ENCODE assay signal across 13 mouse cellular contexts in the genomic region with DNA sequence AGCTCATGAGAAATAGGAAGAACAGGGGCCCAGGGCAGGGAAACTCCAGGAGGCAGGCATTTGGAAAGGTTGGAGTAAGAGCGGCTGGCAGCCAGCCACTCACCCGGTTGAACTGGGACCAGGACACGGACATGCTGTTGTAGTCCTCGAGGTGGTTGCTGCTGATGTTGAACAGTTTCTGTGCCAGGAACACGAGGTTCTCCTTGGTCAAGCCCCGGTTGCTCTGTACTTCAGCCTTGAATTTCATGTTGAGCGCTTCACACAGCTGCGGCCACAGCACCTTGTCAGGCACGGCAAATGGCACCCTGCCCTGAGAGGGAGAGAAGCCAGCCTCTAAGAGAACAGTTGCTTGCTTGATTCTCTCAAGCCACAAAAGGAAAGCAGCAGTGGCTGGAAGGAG. TPM values are rescaled to one million over a fixed set of nuclear protein-coding genes. Genes with fewer than 3 reads are reported as not detected.
DNase-seq lines count a peak whose midpoint lies in the region; ATAC-seq lines count a peak whose summit lies in the region.
"Not testable (repeated sequence)": the region's sequence is repeated elsewhere in the genome, so short reads cannot be mapped to it uniquely, and the experiment has no call there.
"Had no signal": no experiment of that assay in that cellular context is flagged by ENCODE, and none has a peak within 500 bp of the region (broad histone marks: within the 10 kb centered on the region; RNA-seq: fewer than 3 reads in every experiment).

No protein-coding gene starts in this region.

- peak overlapping the region; percentile 81 for H3K27ac ChIP-seq in embryonic facial prominence, embryonic 13.5 days
- peak overlapping the region; percentile 80 for H3K27ac ChIP-seq in limb, embryonic 15.5 days

- peak; percentile 24 for DNase-seq in Muller cell, postnatal 12 days (ENCODE audit: inconsistent ontology term)
- peak; percentile 60 for DNase-seq in cerebellum, adult 11 months
- peak; percentile 86 for DNase-seq in gastrocnemius, postnatal 14 days
- DNase-seq in heart, postnatal 14 days = peak; percentile 71 to 73
- DNase-seq in kidney, postnatal 36 days = peak; percentile 90 to 92
- peak; percentile 80 for DNase-seq in right cerebral cortex, postnatal 10 days (ENCODE audit: low spot score in 2 of 2)

- not testable (repeated sequence) for H3K9ac ChIP-seq in embryonic facial prominence, embryonic 13.5 days; limb, embryonic 15.5 days

- not testable (repeated sequence) for H3K4me2 ChIP-seq in embryonic facial prominence, embryonic 13.5 days; limb, embryonic 15.5 days

- intact Hi-C loops in gastrocnemius, postnatal 14 days (cut with DNase I; ENCODE audit: low total_unique reads) = not testable (repeated sequence)
- intact Hi-C loops in heart, postnatal 14 days (cut with DNase I) = loop anchor here (5.0 kb wide), 1 partner anchor 67 kb away; a partner anchor contains a TSS

- H3K9me3 ChIP-seq in embryonic facial prominence, embryonic 13.5 days; limb, embryonic 15.5 days: not testable (repeated sequence)

- ATAC-seq in embryonic facial prominence, embryonic 13.5 days (ENCODE audit: insufficient number of reproducible peaks, insufficient read depth, low FRiP score, low TSS enrichment, low read depth); limb, embryonic 15.5 days (ENCODE audit: insufficient number of reproducible peaks, low FRiP score, low TSS enrichment, low read depth): not testable (repeated sequence)

- WGBS in embryonic facial prominence, embryonic 13.5 days = 87% methylated on average over 9 of the region's 9 CpGs
- WGBS in limb, embryonic 15.5 days = 65% methylated on average over 9 of the region's 9 CpGs

- H3K36me3 ChIP-seq in embryonic facial prominence, embryonic 13.5 days = peaks cover 23% of the 10 kb centered on the region; the same call in 1 of the 2 replicates
- H3K36me3 ChIP-seq in limb, embryonic 15.5 days = peaks cover 47% of the 10 kb centered on the region

- not testable (repeated sequence) for H3K4me3 ChIP-seq in embryonic facial prominence, embryonic 13.5 days; limb, embryonic 15.5 days

- peaks cover 22% of the 10 kb centered on the region for H3K4me1 ChIP-seq in embryonic facial prominence, embryonic 13.5 days
- peaks cover 20% of the 10 kb centered on the region for H3K4me1 ChIP-seq in limb, embryonic 15.5 days

- not testable (repeated sequence) for H3K27me3 ChIP-seq in embryonic facial prominence, embryonic 13.5 days; limb, embryonic 15.5 days

RNA-seq across cellular contexts. Expression of a gene that starts 19.9 kb away (rescaled TPM):
- polyA plus RNA-seq in embryonic facial prominence, embryonic 13.5 days (2015; fragmentation: Nextera tagmentation; extraction: Ambion mirVana) = 6.3 and 7.0 TPM in 2 replicates
- total RNA-seq in gastrocnemius, postnatal 14 days (2021) = 1 to 10 TPM; 5.6 to 7.1 TPM
- total RNA-seq in heart, postnatal 14 days (2021) = 10 to 100 TPM; 12.7 to 13.3 TPM
- polyA plus RNA-seq in limb, embryonic 15.5 days (2015; fragmentation: Nextera tagmentation; extraction: Ambion mirVana) = 7.5 and 8.2 TPM in 2 replicates

RNA-seq across cellular contexts. Expression of a gene that starts 27.9 kb away (rescaled TPM):
- polyA plus RNA-seq in embryonic facial prominence, embryonic 13.5 days (2015; fragmentation: Nextera tagmentation; extraction: Ambion mirVana) = not detected in 2 replicates
- not detected for total RNA-seq in gastrocnemius, postnatal 14 days (2021)
- not detected for total RNA-seq in heart, postnatal 14 days (2021)
- polyA plus RNA-seq in limb, embryonic 15.5 days (2015; fragmentation: Nextera tagmentation; extraction: Ambion mirVana) = not detected in 2 replicates
- polyA plus RNA-seq: embryonic facial prominence, embryonic 11.5 days; heart, embryonic 13.5 days; inflammation-experienced regulatory T-cells, adult 6 months; limb, embryonic 13.5 days; lung, embryonic 15.5 days had no signal

RNA-seq across cellular contexts. Expression of a gene that starts 30.9 kb away (rescaled TPM):
- polyA plus RNA-seq in embryonic facial prominence, embryonic 13.5 days (2015; fragmentation: Nextera tagmentation; extraction: Ambion mirVana) = 0.08 and 0.14 TPM in 2 replicates
- not detected for total RNA-seq in gastrocnemius, postnatal 14 days (2021)
- total RNA-seq in heart, postnatal 14 days (2021) = not detected
- not detected in 2 replicates for polyA plus RNA-seq in limb, embryonic 15.5 days (2015; fragmentation: Nextera tagmentation; extraction: Ambion mirVana)
- polyA plus RNA-seq: heart, embryonic 13.5 days; limb, embryonic 13.5 days; lung, embryonic 15.5 days had no signal

RNA-seq across cellular contexts. Expression of a gene that starts 52.6 kb away (rescaled TPM):
- polyA plus RNA-seq in embryonic facial prominence, embryonic 13.5 days (2015; fragmentation: Nextera tagmentation; extraction: Ambion mirVana) = 21.0 and 28.5 TPM in 2 replicates
- 10 to 100 TPM; 49.1 to 49.4 TPM for total RNA-seq in gastrocnemius, postnatal 14 days (2021)
- 10 to 100 TPM; 70.4 to 74.6 TPM for total RNA-seq in heart, postnatal 14 days (2021)
- 19.7 and 30.8 TPM in 2 replicates for polyA plus RNA-seq in limb, embryonic 15.5 days (2015; fragmentation: Nextera tagmentation; extraction: Ambion mirVana)

RNA-seq across cellular contexts. Expression of a gene that starts 59.9 kb away (rescaled TPM):
- polyA plus RNA-seq in embryonic facial prominence, embryonic 13.5 days (2015; fragmentation: Nextera tagmentation; extraction: Ambion mirVana) = 19.1 and 19.9 TPM in 2 replicates
- 100 to 1,000 TPM in 1 of 2 experiments, 10 to 100 TPM in 1; 100.0 to 110 TPM for total RNA-seq in gastrocnemius, postnatal 14 days (2021)
- total RNA-seq in heart, postnatal 14 days (2021) = 10 to 100 TPM; 62.4 to 66.5 TPM
- 23.4 and 25.5 TPM in 2 replicates for polyA plus RNA-seq in limb, embryonic 15.5 days (2015; fragmentation: Nextera tagmentation; extraction: Ambion mirVana)

Comparison
In these comparisons a context has a peak if more than half of its experiments do, and no peak if none do; other contexts are left out.
1. DNase-seq: peak in every context shown above with its lines; median percentile 91 in kidney, postnatal 36 days; 86 in gastrocnemius, postnatal 14 days; 80 in right cerebral cortex, postnatal 10 days; 72 in heart, postnatal 14 days; 60 in cerebellum, adult 11 months; 24 in Muller cell, postnatal 12 days.